Mouse (Mus musculus) frontal cortex, adult 2 months (tissue): ENCODE measurements at regions not wholly inside any gene's neighbourhood (a gene's known extent, or its start where the extent isn't known, plus 50 kb on each side); places are given as distances from the start of the nearest gene placed in this dataset.
A peak's percentile ranks its signal among the peaks of the same experiment; 100 is the strongest.

Experiments used
- DNase-seq, 2 experiments: peaks; one replicate each; pipeline ENCODE4 v3.0.0; 2022; ENCODE audit warnings: low spot score in 1 of 2; ENCODE audit errors: extremely low spot score in 1 of 2

DNA sequence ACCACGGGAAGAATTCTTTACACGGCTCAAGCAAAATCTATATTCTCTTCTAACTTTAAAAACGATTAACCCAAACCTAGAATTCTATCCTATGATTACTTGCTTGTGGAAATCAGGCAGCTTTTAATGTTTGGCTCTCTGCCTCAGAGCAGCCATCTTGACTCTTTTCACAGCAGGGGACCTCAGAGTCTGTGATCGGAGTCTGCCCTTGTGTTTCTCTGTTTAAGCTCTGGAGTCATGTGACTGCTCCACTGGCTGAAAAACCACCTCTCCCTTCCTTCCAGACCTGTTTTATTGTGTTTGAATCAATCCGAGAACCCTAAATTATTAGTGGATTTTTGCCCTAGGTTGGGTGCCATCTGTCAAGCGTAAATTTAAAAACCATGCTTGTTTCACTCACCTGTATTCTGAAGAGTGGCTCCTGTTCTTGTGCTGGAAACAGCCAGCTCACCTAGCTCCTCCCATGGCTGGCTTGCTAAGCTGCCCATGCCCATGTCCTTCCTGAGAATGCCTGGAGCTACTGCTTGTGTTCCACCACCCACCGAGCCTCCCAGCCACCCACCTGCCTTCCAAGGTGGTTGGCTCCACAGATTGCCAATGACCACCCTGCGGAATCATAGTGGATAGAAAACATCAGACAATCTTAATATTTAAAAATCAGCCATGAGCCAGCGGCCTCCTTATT lies 62.6 kb downstream of the Perp start:
- no peak for DNase-seq

DNA sequence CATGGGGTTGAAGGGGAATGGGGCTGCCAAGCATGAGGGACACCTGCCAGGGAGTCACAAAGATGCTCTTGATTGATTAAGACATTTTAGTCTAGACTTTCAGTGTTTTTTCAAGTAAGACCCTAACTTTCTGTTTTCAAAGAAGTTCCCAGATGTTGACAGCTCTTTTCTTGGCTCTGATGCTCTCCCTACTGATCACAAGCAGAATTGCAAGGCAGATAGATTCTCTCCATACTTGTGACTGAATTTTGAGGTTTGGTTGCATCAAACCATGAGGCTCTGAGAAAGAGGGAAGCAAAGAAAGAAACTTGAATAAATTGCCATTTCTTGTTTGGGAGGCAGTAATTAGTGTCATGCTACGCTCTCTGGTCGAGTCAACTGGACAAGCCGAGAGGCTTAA lies 64.5 kb downstream of the Perp start:
- no peak for DNase-seq

GRCm38 (mm10) chr10:18910898-18911297 lies 66.1 kb downstream of the Perp start:
- DNase-seq: peak in 1 of 2 experiments; percentile 57

DNA sequence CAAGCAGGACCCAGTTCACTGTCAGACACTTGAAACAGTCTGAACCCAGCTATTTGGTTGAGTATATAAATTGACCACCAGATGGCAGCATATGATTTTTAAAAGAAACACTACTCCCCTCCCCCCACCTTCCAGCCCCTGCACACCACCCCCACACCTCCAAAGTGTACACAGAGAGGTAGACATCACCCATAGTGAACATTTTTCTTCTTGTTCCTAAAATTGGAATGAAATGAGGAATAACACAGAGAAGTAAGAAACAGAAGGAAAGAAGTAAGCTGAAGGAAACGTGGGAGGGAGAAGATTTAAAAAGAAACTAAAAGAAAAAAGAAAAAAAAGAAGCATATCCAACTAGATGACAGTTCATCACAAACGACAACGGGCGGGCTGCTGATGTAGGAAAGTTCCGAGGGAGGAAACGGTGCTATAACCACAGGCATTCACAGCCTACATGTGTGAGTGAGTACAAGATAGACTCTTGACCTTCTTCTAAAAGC lies 72.3 kb downstream of the Perp start:
- DNase-seq: peak; percentile 14 to 73

- DNase-seq: no peak
Measured at GRCm38 (mm10) chr10:18923088-18923821, 78.4 kb downstream of the Perp start.

- DNase-seq: no peak
Measured at GRCm38 (mm10) chr10:18927811-18928210, 83.0 kb downstream of the Perp start.

GRCm38 (mm10) chr10:18931344-18931743 lies 84.1 kb downstream of the Tnfaip3 start:
- no peak for DNase-seq

DNA sequence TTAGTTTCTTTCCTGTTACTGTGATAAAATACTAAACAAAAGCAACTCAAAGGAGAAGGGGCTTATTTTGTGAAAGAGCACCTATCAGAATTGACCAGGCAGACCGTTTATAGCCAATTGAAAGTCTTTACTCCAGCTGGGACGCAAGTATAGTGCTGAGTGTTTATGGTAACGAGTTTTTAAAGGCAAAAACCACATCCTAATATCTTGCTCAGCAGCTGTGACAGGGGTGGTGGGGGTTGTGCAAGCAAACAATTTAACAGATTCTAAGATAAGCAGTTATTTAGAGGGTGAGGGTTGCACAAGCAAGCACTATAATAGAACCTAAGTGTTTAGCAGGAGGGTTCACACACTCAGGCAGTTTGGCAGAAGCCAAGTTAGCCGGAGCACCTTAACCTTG lies 74.0 kb downstream of the Tnfaip3 start:
- no peak for DNase-seq

- no peak for DNase-seq
Measured at GRCm38 (mm10) chr10:18941908-18942307, 73.5 kb downstream of the Tnfaip3 start.

DNA sequence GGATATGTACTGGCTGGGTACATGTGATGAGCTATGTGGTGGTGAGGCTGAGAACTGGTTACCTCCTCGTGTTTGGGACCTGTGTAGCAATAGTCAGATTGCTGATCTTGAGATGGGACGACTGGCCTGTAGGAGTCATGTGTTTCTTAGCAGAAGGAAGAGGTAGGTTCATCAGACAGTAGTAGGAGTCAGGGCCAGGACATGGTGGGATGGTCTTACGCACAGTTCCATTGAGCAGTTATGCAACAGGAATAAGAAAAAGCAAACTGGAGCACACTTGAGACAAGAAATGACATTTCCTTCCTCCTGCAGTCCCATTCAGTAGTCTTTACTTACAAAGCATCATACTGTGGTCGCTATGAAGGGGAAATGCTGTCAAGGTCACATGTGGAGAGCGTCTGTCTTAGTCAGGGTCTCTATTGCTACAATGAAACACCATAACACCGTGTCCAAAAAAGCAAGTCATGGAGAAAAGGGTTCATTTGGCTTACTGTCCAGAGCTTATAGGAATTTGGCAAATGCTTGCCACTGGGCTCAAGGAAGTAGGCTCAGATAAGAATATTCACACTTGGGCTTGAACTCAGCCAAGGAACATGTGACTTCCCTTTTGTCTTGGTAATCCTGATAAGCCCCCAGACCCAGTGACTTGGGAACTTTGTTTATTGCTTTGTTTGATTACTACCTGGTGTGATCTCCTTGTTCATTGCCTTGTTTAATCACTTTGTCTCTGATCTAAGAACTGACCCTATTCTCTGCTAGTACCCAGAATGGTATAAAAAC lies 72.0 kb downstream of the Tnfaip3 start:
- no peak for DNase-seq

DNA sequence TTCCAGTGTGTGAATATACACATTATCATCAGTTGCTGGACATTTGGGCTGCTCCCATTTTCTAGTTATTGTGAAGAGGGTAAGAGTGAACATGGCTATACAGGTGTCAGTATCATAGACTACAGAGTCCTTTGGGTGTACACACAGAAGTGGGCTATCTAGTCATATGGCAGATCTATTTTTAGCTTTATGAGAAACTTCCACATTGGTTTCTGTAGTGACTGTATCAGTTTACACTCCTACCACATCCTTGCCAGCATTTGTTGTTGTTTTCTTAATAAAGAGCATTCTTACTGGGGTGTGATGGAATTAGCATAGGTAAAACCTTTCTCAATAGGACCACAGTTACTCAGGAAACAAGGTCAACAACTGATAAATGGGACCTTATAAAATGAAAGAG lies 68.7 kb downstream of the Tnfaip3 start:
- DNase-seq: no peak
